Mouse (Mus musculus): ENCODE results near the gene Itgam. TPM values are rescaled to one million over a fixed set of nuclear protein-coding genes. Genes with fewer than 3 reads are reported as not detected.
A peak's percentile ranks its signal among the peaks of the same experiment; 100 is the strongest.
"Not testable (repeated sequence)": the region's sequence is repeated elsewhere in the genome, so short reads cannot be mapped to it uniquely, and the experiment has no call there.

Itgam gene
- polyA plus RNA-seq, 1 experiment: 10.1 TPM

- WGBS: 81% methylated on average over 5 of the region's 5 CpGs
- DNase-seq (ENCODE audit: low read depth, low spot score): no peak
Measured at GRCm38 (mm10) chr7:128116396-128116795, 54.0 kb downstream of the Itgam start.

GRCm38 (mm10) chr7:128119726-128120490 is 57.5 kb downstream of the Itgam start:
- 88% methylated on average over 6 of the region's 6 CpGs for WGBS
- no peak for DNase-seq (ENCODE audit: low read depth, low spot score)

- DNase-seq (ENCODE audit: low read depth, low spot score): no peak
- 63% methylated on average over 8 of the region's 8 CpGs for WGBS
Measured at GRCm38 (mm10) chr7:128128741-128129720, 66.6 kb downstream of the Itgam start, which contains the start of gene Itgax. TSS of gene Itgax (plus strand) at chr7:128129547.

GRCm38 (mm10) chr7:128132148-128132547 is 69.7 kb downstream of the Itgam start:
- no peak for DNase-seq (ENCODE audit: low read depth, low spot score)
- 96% methylated on average over 5 of the region's 5 CpGs for WGBS

GRCm38 (mm10) chr7:128133596-128133995 is 71.2 kb downstream of the Itgam start:
- 87% methylated on average over 2 of the region's 2 CpGs for WGBS
- no peak for DNase-seq (ENCODE audit: low read depth, low spot score)

GRCm38 (mm10) chr7:128136927-128137326 is 74.5 kb downstream of the Itgam start:
- 52% methylated on average over 4 of the region's 4 CpGs for WGBS
- no peak for DNase-seq (ENCODE audit: low read depth, low spot score)

- WGBS: 69% methylated on average over 6 of the region's 6 CpGs
- DNase-seq (ENCODE audit: low read depth, low spot score): no peak
Measured at GRCm38 (mm10) chr7:128139611-128140010, 77.2 kb downstream of the Itgam start.

GRCm38 (mm10) chr7:128150970-128151369 is 88.5 kb downstream of the Itgam start:
- WGBS: 32% methylated on average over 8 of the region's 8 CpGs
- DNase-seq (ENCODE audit: low read depth, low spot score): peak; percentile 84

- no peak for DNase-seq (ENCODE audit: low read depth, low spot score)
- 96% methylated on average over 21 of the region's 21 CpGs for WGBS
Measured at GRCm38 (mm10) chr7:128154076-128154475, 91.6 kb downstream of the Itgam start, which contains the start of gene Itgad. TSS of gene Itgad (plus strand) at chr7:128154376.

- 31% methylated on average over 10 of the region's 10 CpGs for WGBS
- DNase-seq (ENCODE audit: low read depth, low spot score): peak; percentile 21
Measured at GRCm38 (mm10) chr7:128154924-128155323, 92.5 kb downstream of the Itgam start.

- WGBS: 52% methylated on average over 8 of the region's 8 CpGs
- not testable (repeated sequence) for DNase-seq (ENCODE audit: low read depth, low spot score)
Measured at GRCm38 (mm10) chr7:128158688-128159354, 96.4 kb downstream of the Itgam start.

- WGBS: 93% methylated on average over 4 of the region's 4 CpGs
- no peak for DNase-seq (ENCODE audit: low read depth, low spot score)
Measured at GRCm38 (mm10) chr7:128164001-128164400, 101.6 kb downstream of the Itgam start.

- 57% methylated on average over 7 of the region's 7 CpGs for WGBS
- no peak for DNase-seq (ENCODE audit: low read depth, low spot score)
Measured at GRCm38 (mm10) chr7:128166391-128166790, 104.0 kb downstream of the Itgam start.

Other genes with a start within 250 kb of the Itgam start
- gene Stx4a, start 238.3 kb upstream of the Itgam start, polyA plus RNA-seq (2012; rRNA removed): 64.0 and 81.2 TPM in 2 replicates
- gene Stx1b, start 238.1 kb upstream of the Itgam start, polyA plus RNA-seq (2012; rRNA removed): 1.7 and 3.1 TPM in 2 replicates
- gene Zfp646, start 186.4 kb upstream of the Itgam start, polyA plus RNA-seq (2012; rRNA removed): 12.8 and 19.5 TPM in 2 replicates
- 5.4 and 5.9 TPM in 2 replicates for gene Zfp668, start 185.8 kb upstream of the Itgam start, polyA plus RNA-seq (2012; rRNA removed)
- gene Prss53, start 171.7 kb upstream of the Itgam start, polyA plus RNA-seq (2012; rRNA removed): 0.80 and 1.1 TPM in 2 replicates
- gene Gm21974, start 167.2 kb upstream of the Itgam start, polyA plus RNA-seq (2012; rRNA removed): not detected in 2 replicates
- 69.3 and 83.9 TPM in 2 replicates for gene Vkorc1, start 167.0 kb upstream of the Itgam start, polyA plus RNA-seq (2012; rRNA removed)
- 82.2 and 87.5 TPM in 2 replicates for gene Bckdk, start 158.6 kb upstream of the Itgam start, polyA plus RNA-seq (2012; rRNA removed)
- gene Kat8, start 150.1 kb upstream of the Itgam start, polyA plus RNA-seq (2012; rRNA removed): 14.2 and 14.8 TPM in 2 replicates
- gene Prss8, start 132.5 kb upstream of the Itgam start, polyA plus RNA-seq (2012; rRNA removed): 33.4 and 34.9 TPM in 2 replicates
- gene Prss36, start 115.9 kb upstream of the Itgam start, polyA plus RNA-seq (2012; rRNA removed): 3.2 and 4.4 TPM in 2 replicates
- gene Fus, start 95.2 kb upstream of the Itgam start, polyA plus RNA-seq (2012; rRNA removed): 187 and 218 TPM in 2 replicates
- gene Pycard, start 68.8 kb upstream of the Itgam start, polyA plus RNA-seq (2012; rRNA removed): 928 and 1,122 TPM in 2 replicates
- 6.8 and 9.8 TPM in 2 replicates for gene Trim72, start 58.7 kb upstream of the Itgam start, polyA plus RNA-seq (2012; rRNA removed)
- gene Gm49368, start within 50 bp of the Itgam start, polyA plus RNA-seq (2012; rRNA removed): 0.02 and 0.04 TPM in 2 replicates
- 6.7 and 13.6 TPM in 2 replicates for gene Itgax, start 66.9 kb downstream of the Itgam start, polyA plus RNA-seq (2012; rRNA removed)
- 1.1 and 1.5 TPM in 2 replicates for gene Itgad, start 91.7 kb downstream of the Itgam start, polyA plus RNA-seq (2012; rRNA removed)
- gene Cox6a2, start 143.7 kb downstream of the Itgam start, polyA plus RNA-seq (2012; rRNA removed): 1.0 and 1.6 TPM in 2 replicates
- gene Armc5, start 174.7 kb downstream of the Itgam start, polyA plus RNA-seq (2012; rRNA removed): 22.1 and 28.9 TPM in 2 replicates
- gene 9130023H24Rik, start 175.4 kb downstream of the Itgam start, polyA plus RNA-seq (2012; rRNA removed): 2.2 and 2.7 TPM in 2 replicates
- 53.7 and 57.1 TPM in 2 replicates for gene Tgfb1i1, start 184.2 kb downstream of the Itgam start, polyA plus RNA-seq (2012; rRNA removed)
- not detected in 2 replicates for gene Slc5a2, start 203.0 kb downstream of the Itgam start, polyA plus RNA-seq (2012; rRNA removed)
- 25.9 and 53.1 TPM in 2 replicates for gene BC017158, start 235.5 kb downstream of the Itgam start, polyA plus RNA-seq (2012; rRNA removed)

Data from large intestine, adult 2 months (tissue).